Mouse (Mus musculus) brain, adult 10 weeks (tissue): ENCODE results near the gene Cenpt. TPM values are rescaled to one million over a fixed set of nuclear protein-coding genes. Genes with fewer than 3 reads are reported as not detected.

Experiments
- polyA plus RNA-seq: library from polyadenylated mRNA; stranded (reverse); fragments of 350-450 nt; fragmentation: Illumina TruSeq; extraction: RNeasy Lipid Tissue Mini Kit (QIAGEN cat#74804); gene quantifications from one replicate; pipeline ENCODE4 v1.2.3, GENCODE M21; 2015; ENCODE audit warnings: low read depth, low replicate concordance

The Cenpt gene
- polyA plus RNA-seq: 13.9 TPM

DNA sequence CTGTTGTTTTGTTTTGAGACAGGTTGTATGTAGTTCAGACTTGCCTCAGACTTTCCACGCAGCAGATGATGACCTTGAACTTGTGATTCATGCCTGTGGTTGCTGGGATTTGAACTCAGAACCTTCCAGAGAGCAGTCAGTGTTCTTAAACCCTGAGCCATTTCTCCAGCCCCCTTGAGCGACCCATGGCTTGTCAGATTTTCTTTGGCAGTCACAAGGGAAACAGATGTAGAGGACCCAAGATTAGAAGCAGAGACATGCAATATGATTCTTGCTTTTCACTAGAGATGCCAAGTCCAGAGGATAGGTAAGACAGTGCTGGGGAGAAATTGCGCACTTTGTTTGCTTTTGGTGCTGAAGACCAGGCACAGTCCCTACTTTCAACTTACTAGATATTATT, at the start of gene Cenpt:
Cenpt (minus strand) TSS at position 101 of the 400 bp plus-strand sequence.

DNA sequence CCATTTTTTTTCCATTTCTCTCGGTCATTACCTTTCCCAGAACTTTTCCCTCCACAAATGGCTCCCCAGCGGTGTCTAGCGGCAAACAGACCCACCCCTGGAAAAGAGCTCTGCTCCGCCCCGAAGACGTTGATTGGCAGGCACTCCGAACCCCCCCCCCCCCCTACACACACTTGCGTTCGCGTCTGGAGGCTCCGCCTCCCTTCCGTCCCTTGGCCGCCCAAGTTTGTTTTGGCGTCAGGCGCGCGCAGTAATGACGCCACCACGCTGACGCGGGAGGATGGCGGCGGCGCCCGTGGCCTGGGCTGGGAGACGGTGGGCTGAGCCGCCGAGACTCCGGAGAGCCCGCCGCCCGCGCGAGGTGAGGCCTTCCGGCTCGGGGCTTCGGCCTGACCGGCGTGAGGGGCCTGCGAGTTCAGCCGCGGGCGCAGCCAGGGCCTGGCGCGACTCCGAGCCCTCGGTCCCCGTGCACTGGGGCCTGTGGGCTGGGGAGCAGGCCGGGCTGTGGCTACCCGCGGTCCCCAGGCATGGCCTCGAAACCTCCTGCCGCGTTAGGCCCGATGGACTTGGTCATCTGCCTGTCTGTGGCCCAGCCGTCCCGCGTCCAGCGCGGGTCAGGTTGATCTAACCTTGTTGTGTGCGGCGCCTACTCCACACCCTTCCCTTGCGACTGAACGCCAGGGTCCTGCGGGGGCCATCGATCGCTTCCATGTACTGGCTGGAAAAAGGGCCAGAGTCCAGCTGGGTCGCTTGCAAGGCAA, 47.3 kb upstream of the Cenpt start, which contains the start of gene Pskh1:
Pskh1 (plus strand) TSS at position 262 of the 761 bp plus-strand sequence.

DNA sequence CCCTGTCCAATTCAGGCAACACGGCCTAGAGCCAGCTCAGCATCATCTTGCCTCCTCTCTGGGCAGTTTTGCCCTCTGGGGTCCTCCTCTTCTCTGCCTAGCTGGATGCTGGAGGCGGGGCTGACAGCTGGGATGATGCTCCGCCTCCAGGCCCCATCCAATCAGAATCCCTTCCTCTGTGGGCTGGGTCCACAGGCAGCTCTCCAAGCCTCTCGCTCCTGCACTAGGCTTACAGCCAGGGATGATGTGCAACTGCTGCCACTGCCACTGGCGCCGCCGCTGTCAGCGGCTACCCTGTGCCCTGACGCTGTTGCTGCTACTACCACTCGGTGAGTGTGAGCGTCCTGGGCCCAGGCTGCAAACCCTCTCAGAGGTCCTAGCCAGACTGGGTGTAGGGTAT, 40.3 kb upstream of the Cenpt start, which contains the start of gene Nrn1l:
Nrn1l (plus strand) TSS at position 229 of the 400 bp plus-strand sequence.

DNA sequence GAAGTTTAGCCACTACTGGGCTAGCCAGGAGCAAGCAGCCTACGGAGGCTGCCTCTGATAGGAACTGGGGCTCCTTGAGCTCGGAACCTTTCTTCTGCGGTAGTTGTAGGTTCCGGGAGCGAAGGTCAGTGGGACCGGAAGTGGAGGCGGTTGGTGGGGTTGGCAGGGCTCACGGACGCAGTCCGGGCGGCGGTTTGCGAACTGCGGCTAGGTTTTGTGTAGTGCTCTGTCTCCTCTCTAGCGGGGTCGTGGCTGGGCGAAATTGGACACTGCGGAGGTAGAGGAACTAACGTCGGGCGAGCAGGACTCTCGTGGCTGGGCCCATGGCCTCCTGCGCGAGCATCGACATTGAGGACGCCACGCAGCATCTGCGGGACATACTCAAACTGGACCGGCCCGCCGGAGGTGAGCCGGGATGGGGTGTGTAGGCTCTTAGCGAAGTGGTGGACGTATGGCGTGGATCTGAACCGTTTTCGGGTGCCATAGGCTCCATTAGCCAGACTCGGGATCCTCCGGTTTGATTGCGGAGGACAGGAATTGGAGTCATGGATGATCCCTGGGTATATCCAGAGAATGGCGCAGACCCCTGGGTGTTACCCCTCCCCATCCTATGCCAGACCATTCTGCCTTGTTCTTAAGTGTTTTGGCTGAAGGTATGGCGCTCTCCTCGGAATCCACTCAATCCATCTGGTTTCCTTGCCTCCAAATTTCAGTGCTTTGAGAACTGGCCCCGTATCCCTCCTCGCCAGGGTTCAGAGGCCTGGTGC, 27.9 kb upstream of the Cenpt start, which contains the start of gene Edc4:
Edc4 (plus strand) TSS at position 128 of the 767 bp plus-strand sequence.

DNA sequence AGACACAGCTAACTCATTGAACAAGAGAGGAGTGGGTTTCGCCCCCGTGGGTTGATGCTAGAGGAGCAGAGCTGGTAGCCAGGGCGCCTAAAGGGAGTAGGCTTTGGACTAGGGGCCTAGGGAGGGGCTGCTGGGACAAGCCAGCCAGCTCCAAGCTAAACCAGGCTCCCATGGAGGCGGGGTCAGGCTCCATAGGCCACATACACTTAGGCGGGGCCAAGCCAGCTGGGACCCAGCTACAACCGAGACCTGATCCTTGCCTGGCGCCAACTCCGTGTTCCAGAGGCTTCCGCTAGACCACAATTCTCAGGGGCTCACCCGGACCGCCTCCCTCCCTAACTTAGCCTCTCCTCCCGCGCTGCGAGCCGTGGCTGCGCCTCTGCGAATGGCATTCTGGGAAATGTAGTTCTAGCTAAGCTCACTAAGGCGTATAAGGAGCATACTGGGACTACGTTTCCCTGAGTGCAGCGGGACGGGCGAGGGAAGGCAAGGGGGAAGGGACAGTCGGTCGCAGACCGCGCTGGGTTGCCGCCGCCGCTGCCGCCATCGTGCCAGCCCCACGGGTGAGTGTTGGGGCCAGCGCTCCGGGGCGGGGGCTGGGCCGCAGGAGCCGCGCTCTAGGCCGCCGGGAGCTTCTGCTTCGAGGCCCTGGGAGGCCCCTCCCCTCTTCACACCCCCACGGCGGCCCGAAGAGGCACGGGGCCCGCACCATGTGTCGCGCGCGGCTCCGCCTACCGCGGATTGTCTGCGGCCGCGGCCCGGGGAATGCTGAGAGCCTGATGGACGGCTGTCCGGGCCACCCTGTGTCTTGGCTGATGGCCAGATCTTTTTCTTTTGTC, 7.3 kb upstream of the Cenpt start, which contains the start of gene Nutf2:
Nutf2 (plus strand) TSS at position 438 of the 839 bp plus-strand sequence.

DNA sequence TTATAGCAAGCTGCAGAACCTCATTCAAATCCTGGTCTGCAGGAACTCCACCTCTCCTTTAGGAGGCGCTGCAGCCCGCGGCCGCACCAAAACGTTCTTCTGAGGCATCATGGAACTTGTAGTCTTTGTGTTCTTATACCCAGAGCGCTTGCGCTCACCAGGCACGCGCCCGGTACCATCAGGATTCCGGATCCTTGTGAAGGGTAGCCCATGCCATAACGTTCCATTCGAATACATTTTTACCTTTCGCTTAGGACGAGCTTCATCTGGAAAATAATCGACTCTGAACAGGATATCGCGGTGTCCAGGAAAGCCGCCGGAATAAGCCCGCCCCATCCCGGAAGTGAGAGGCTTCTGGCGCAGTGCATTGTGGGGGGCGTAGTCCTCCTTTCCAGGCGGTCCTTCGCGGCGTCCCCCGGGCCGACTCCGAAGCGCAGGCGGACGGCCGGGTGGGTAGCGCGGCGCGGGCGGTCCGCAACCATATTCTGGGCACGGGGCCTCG, 1.7 kb upstream of the Cenpt start, which contains the start of gene Thap11:
Thap11 (plus strand) TSS at position 418 of the 502 bp plus-strand sequence.

DNA sequence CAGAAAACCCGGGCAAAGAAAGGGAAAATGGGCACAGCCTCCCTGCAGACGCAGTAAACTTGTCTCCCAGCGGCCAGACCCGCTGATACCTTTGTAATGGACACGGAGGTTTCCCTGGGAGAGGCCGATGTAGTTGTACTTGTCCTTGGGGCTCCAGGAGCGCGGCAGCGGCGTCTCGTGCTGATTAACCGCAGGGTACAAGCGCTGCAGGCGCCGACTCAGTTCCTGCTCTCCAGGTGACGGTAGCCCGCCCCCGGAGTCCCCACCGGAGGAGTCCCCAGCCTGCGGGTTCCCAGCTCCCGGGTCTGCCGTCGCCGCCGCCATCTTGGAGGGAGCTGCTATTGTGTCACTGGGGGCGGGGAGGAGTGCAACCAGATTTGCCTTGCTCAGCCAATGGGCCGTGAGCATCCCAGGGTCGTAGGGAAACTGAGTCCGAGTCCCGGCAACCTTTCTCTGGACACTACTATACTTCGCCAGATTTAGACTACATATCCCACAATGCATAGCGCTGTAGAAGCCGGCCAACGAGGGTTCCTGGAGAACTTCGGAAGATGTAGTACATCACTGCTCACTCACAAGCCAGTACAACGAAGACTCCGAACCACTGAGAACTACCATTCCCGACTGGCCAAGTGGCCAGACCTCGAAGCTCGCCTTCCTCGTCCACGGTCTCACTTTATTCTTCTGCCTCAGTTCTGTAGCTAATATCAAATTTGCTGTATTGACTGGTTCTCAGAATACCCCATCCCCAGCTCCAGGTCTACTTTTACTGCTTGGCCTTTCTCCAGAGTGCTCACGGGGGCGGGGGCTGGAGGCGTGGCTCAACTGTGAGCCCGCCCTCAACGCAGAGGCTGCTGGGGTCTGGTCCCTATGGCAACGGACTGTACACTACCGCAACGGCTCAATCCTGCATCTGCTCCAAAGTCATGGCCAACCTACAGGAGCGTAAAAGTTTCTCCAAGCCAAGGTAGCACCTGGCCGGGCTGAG, 25.9 kb downstream of the Cenpt start, which contains the start of the genes Ranbp10 and Tsnaxip1:
Ranbp10 (minus strand) TSS at position 490 of the 988 bp plus-strand sequence.
Tsnaxip1 (plus strand) TSS at position 871 of the 988 bp plus-strand sequence.

Other genes with a start within 250 kb of the Cenpt start
- gene Ripor1, start 248.0 kb downstream of the Cenpt start, polyA plus RNA-seq: 42.2 TPM
- gene Ctcf, start 216.7 kb downstream of the Cenpt start, polyA plus RNA-seq: 56.7 TPM
- gene Agrp, start 215.9 kb downstream of the Cenpt start, polyA plus RNA-seq: not detected
- 42.3 TPM for gene Carmil2, start 167.0 kb downstream of the Cenpt start, polyA plus RNA-seq
- 44.3 TPM for gene Acd, start 152.2 kb downstream of the Cenpt start, polyA plus RNA-seq
- gene Pard6a, start 152.1 kb downstream of the Cenpt start, polyA plus RNA-seq: 53.7 TPM
- not detected for gene 4933405L10Rik, start 145.6 kb downstream of the Cenpt start, polyA plus RNA-seq
- gene Enkd1, start 145.1 kb downstream of the Cenpt start, polyA plus RNA-seq: 10.3 TPM
- gene Gfod2, start 94.6 kb downstream of the Cenpt start, polyA plus RNA-seq: 22.9 TPM
- gene Ranbp10, start 25.9 kb downstream of the Cenpt start, polyA plus RNA-seq: 17.1 TPM
- gene Tsnaxip1, start 25.5 kb downstream of the Cenpt start, polyA plus RNA-seq: 0.71 TPM
- 37.5 TPM for gene Thap11, start 1.9 kb upstream of the Cenpt start, polyA plus RNA-seq
- gene Nutf2, start 7.3 kb upstream of the Cenpt start, polyA plus RNA-seq: 102 TPM
- gene Edc4, start 27.6 kb upstream of the Cenpt start, polyA plus RNA-seq: 36.3 TPM
- 2.5 TPM for gene Nrn1l, start 40.3 kb upstream of the Cenpt start, polyA plus RNA-seq
- gene Pskh1, start 47.2 kb upstream of the Cenpt start, polyA plus RNA-seq: 5.9 TPM
- 2.1 TPM for gene Ctrl, start 80.6 kb upstream of the Cenpt start, polyA plus RNA-seq
- 111 TPM for gene Psmb10, start 85.2 kb upstream of the Cenpt start, polyA plus RNA-seq
- gene Lcat, start 90.1 kb upstream of the Cenpt start, polyA plus RNA-seq: 38.2 TPM
- gene Slc12a4, start 112.8 kb upstream of the Cenpt start, polyA plus RNA-seq: 14.4 TPM
- gene Dpep3, start 126.2 kb upstream of the Cenpt start, polyA plus RNA-seq: not detected
- gene Dus2, start 138.1 kb upstream of the Cenpt start, polyA plus RNA-seq: 21.1 TPM
- not detected for gene Dpep2nb, start 152.7 kb upstream of the Cenpt start, polyA plus RNA-seq
- 11.2 TPM for gene Ddx28, start 158.6 kb upstream of the Cenpt start, polyA plus RNA-seq
- 6.3 TPM for gene Nfatc3, start 205.6 kb upstream of the Cenpt start, polyA plus RNA-seq